Mouse (Mus musculus) liver, adult 2 months (tissue): ENCODE results near the gene Bace2. TPM values are rescaled to one million over a fixed set of nuclear protein-coding genes. Genes with fewer than 3 reads are reported as not detected.
A peak's percentile ranks its signal among the peaks of the same experiment; 100 is the strongest.

Experiments
- DNase-seq: peaks from one replicate; pipeline ENCODE4 v3.0.0-alpha.2; 2011; ENCODE audit warnings: low read depth, low spot score; ENCODE audit errors: extremely low read depth
- H3K27ac ChIP-seq: fragments of 200-500 bp; replicated peaks from 2 replicates; pipeline ENCODE4 v1.5.1; 2012; ENCODE audit warnings: low read depth, mild to moderate bottlenecking, control low read depth, inconsistent platforms, low read length; ENCODE audit not compliant: insufficient read depth
- H3K27me3 ChIP-seq: fragments of 200-500 bp; 2 replicates; pipeline ENCODE4 v1.6.1; 2012; ENCODE audit warnings: mild to moderate bottlenecking, moderate library complexity, low read length, inconsistent platforms; ENCODE audit not compliant: control insufficient read depth, insufficient read depth
- H3K36me3 ChIP-seq: fragments of 200-500 bp; 2 replicates; pipeline ENCODE4 v1.6.1; 2012; ENCODE audit warnings: low read length, inconsistent platforms; ENCODE audit not compliant: control insufficient read depth, insufficient read depth
- H3K4me1 ChIP-seq: fragments of 200-500 bp; 2 replicates; pipeline ENCODE4 v1.6.1; 2011; ENCODE audit warnings: low read length; ENCODE audit not compliant: control insufficient read depth, insufficient read depth
- H3K4me3 ChIP-seq: fragments of 200-500 bp; 2 replicates; pipeline ENCODE4 v1.5.1; 2011; ENCODE audit warnings: low read depth, mild to moderate bottlenecking, control low read depth, low read length, moderate library complexity; ENCODE audit not compliant: insufficient read depth
- H3K79me2 ChIP-seq: fragments of 200-500 bp; 2 replicates; pipeline ENCODE4 v1.6.1; 2012; ENCODE audit warnings: inconsistent platforms, mild to moderate bottlenecking, low read length, moderate library complexity; ENCODE audit not compliant: control insufficient read depth, insufficient read depth
- H3K9ac ChIP-seq: fragments of 200-500 bp; 2 replicates; pipeline ENCODE4 v1.6.1; 2012; ENCODE audit warnings: low read depth, mild to moderate bottlenecking, control low read depth, inconsistent platforms, low read length
- CTCF ChIP-seq: fragments of 200-500 bp; IDR thresholded peaks from 2 replicates; pipeline ENCODE4 v1.5.1; 2011; ENCODE audit warnings: low read depth, low read length, control low read depth
- POLR2A ChIP-seq: fragments of 200-500 bp; IDR thresholded peaks from 2 replicates; pipeline ENCODE4 v1.6.1; 2011; ENCODE audit warnings: low read length, control low read depth; ENCODE audit not compliant: insufficient read depth; ENCODE audit errors: extremely low read depth
- whole genome bisulfite sequencing: fragments of 180-500 bp; shearing (Covaris S2); methylation state at CpG from one replicate; pipeline ENCODE4 v1.1.7; 2018; 5-methylcytosine and 5-hydroxymethylcytosine counted together
- polyA plus RNA-seq: library from polyadenylated mRNA; depleted of rRNA; stranded (reverse); fragments of >200 nt; gene quantifications from 2 replicates; pipeline ENCODE4 v1.2.3, GENCODE M21; 2012
- total RNA-seq: library from RNA; depleted of rRNA; stranded (reverse); fragments of >200 nt; gene quantifications from 2 replicates; pipeline ENCODE4 v1.2.3, GENCODE M21; 2014

Bace2 gene
- total and polyA plus RNA-seq, 2 experiments: 1.8 to 2.4 TPM

- Histone ChIP-seq H3K79me2 (no peaks in the 10 kb centered on the region), H3K36me3 (no peaks in the 10 kb centered on the region), H3K9ac (peak overlapping the region; percentile 69), H3K27ac (peak overlapping the region; percentile 35), H3K4me1 (peaks cover 8% of the 10 kb centered on the region), H3K4me3 (peak overlapping the region; percentile 67), H3K27me3 (no peaks in the 10 kb centered on the region)
- TF ChIP-seq POLR2A (no peak), CTCF (no peak)
- 2% methylated on average over 25 of the region's 25 CpGs for WGBS
- DNase-seq: peak; percentile 12
Measured at GRCm38 (mm10) chr16:97357188-97357821, 763 bp downstream of the Bace2 start.

DNA sequence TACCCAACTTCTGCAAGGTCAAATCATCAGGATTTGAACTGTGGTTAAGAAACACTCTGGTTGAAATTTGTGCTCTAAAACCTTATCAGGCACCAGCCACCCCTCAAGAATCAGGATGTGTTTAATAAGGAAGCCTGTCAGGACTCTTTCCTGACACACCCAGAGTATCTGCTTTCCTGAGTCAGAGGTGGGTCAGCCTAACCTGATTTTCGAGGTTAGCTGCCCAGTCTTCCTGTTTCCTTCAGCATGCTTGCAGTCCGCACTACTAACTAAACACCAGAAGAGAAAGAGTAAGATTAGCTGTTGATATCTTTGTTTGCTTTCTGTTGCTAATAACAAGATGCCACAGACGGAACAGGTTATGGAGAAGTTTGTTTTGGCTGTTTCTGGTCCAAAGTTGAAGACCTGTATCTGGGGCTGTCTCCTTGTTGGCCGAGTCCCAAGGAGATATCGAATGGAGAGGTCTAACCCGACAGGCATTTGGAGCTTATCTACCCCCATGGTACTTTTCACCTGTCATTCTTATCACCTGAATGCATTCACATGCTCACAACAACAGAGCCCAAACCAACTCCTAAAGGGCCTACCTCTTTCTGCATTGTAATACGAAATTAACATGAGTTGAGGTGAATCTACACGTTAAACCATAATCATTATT is 5.8 kb downstream of the Bace2 start:
- Histone ChIP-seq H3K27ac (no peak overlapping the region), H3K4me3 (no peak overlapping the region), H3K9ac (no peak overlapping the region), H3K36me3 (no peaks in the 10 kb centered on the region), H3K27me3 (no peaks in the 10 kb centered on the region), H3K4me1 (no peaks in the 10 kb centered on the region; the same call in 1 of the 2 replicates), H3K79me2 (no peaks in the 10 kb centered on the region)
- DNase-seq: no peak
- TF ChIP-seq POLR2A: no peak
- TF ChIP-seq CTCF: no peak
- WGBS: 63% methylated on average over 8 of the region's 8 CpGs

- Histone ChIP-seq H3K36me3 (no peaks in the 10 kb centered on the region), H3K4me1 (0 out of 2 replicates have a peak, but pooled peaks cover 4% of the 10 kb centered on the region), H3K27me3 (no peaks in the 10 kb centered on the region), H3K79me2 (no peaks in the 10 kb centered on the region), H3K4me3 (no peak overlapping the region), H3K9ac (no peak overlapping the region), H3K27ac (no peak overlapping the region)
- TF ChIP-seq POLR2A (no peak), CTCF (no peak)
- WGBS: 46% methylated on average over 2 of the region's 2 CpGs
- no peak for DNase-seq
Measured at GRCm38 (mm10) chr16:97366141-97366540, 9.6 kb downstream of the Bace2 start.

DNA sequence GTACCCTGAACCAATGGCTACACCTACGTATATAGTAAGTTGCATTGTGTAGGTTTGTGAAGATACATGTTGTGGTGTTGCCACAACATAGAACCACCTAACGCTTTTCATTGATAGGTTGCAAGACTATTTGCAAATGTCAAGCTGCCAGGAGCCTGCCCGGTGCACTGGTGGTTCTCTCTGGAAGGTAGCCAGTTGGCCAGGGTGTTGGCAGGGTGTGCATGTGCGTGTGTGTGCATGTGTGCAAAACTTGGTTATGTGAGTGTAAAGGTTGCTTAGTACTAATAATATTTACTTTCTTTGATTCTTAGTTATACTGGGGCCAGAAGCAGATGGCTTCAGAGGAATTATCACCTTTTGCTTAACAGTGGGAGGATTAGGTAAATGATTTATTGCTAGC is 13.7 kb downstream of the Bace2 start:
- H3K36me3 ChIP-seq: no peaks in the 10 kb centered on the region
- DNase-seq: peak; percentile 56
- 0 out of 2 replicates have a peak, but pooled peaks cover 4% of the 10 kb centered on the region for H3K4me1 ChIP-seq
- no peaks in the 10 kb centered on the region for H3K27me3 ChIP-seq
- WGBS: 35% methylated on average over 4 of the region's 4 CpGs
- no peak overlapping the region for H3K27ac ChIP-seq
- H3K4me3 ChIP-seq: no peak overlapping the region
- no peaks in the 10 kb centered on the region; the same call in 1 of the 2 replicates for H3K79me2 ChIP-seq
- H3K9ac ChIP-seq: no peak overlapping the region
- no peak for TF ChIP-seq CTCF
- TF ChIP-seq POLR2A: no peak

GRCm38 (mm10) chr16:97387955-97388354 is 31.4 kb downstream of the Bace2 start:
- Histone ChIP-seq H3K27ac (no peak overlapping the region), H3K4me3 (no peak overlapping the region), H3K27me3 (no peaks in the 10 kb centered on the region), H3K9ac (no peak overlapping the region), H3K79me2 (no peaks in the 10 kb centered on the region), H3K4me1 (peaks cover 8% of the 10 kb centered on the region), H3K36me3 (no peaks in the 10 kb centered on the region)
- WGBS: 85% methylated on average over 2 of the region's 2 CpGs
- no peak for DNase-seq
- TF ChIP-seq CTCF: no peak
- no peak for TF ChIP-seq POLR2A

DNA sequence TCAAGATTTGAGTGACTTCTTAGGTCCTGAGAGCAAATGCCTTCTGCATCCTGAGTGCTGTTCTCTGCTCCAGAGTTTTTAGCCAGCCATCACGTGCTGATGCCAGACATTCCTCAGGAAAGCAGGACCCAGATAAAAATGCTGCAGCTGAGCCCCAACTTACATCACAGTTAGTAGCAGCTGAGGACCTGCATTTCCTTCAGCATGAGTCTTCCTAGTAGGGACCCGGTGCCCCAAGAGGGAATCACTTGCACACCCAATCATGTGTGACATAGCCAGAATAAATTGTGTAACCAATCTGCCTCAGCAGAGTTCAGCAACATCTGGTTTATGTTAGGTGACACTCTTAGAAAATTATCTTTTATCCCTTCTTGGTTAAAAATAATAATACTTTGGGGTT is 34.7 kb downstream of the Bace2 start:
- no peaks in the 10 kb centered on the region for H3K36me3 ChIP-seq
- no peak overlapping the region for H3K27ac ChIP-seq
- H3K27me3 ChIP-seq: no peaks in the 10 kb centered on the region
- no peaks in the 10 kb centered on the region for H3K79me2 ChIP-seq
- H3K4me1 ChIP-seq: peaks cover 5% of the 10 kb centered on the region
- H3K4me3 ChIP-seq: no peak overlapping the region
- 61% methylated on average over 2 of the region's 2 CpGs for WGBS
- DNase-seq: no peak
- TF ChIP-seq CTCF (no peak), POLR2A (no peak)
- H3K9ac ChIP-seq: no peak overlapping the region
